Mouse (Mus musculus): Measurements from ENCODE around the gene Klk13. TPM values are rescaled to one million over a fixed set of nuclear protein-coding genes. Genes with fewer than 3 reads are reported as not detected.

Klk13 gene
- 0.24 and 0.25 TPM in 2 replicates for polyA plus RNA-seq (2015; fragmentation: Nextera tagmentation; extraction: Ambion mirVana)

DNA sequence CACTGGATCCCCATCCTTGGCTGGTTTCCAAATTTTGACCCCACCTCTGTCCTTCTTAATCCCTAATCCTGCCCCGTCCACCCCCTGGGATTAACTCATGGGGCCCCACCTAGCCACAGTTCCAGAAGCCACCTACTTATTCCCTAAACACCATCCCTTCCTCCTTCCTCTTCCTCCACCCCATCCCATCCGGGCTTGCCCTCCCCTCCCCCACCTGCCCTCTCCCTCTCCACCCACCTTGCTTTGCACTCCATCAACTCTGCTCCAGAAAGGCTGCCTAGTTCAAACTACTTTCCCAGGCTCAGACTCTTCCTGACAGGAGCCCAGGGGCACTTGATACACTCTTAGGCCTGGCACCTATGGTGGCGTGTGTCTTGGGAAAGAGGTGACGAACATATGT, at the start of gene Klk13:
Gene Klk13, plus strand, starts transcription at position 301 of the 400 bp plus-strand sequence.

GRCm38 (mm10) chr7:43671809-43672580, 40.4 kb upstream of the Klk13 start, which contains the start of gene Ctu1:
TSS of gene Ctu1 (plus strand) at chr7:43672016.

GRCm38 (mm10) chr7:43690118-43690517, 22.2 kb upstream of the Klk13 start, which contains the start of gene Klk14:
TSS of gene Klk14 (plus strand) at chr7:43690418.

DNA sequence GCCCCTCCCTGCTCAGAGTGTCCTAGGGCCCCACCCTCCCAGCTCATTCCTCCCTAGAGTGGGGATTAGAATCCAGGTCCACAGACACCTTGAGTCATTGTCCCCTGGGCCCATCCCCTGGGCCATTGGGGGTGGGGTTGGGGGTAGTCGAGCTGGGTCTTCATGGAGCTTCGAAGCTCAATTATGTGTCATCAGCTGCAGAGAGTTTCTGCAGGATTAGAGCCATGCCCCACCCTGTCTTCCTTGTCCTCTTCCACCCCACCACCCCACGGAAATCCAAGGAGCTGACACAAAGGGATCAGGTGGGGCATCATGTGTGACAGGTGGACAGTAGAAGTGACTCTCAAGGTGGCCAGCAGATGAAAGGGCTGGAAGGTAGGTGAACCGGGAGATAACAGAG, 56.2 kb downstream of the Klk13 start, which contains the start of gene Klk12:
Gene Klk12, plus strand, starts transcription at position 301 of the 400 bp plus-strand sequence.

DNA sequence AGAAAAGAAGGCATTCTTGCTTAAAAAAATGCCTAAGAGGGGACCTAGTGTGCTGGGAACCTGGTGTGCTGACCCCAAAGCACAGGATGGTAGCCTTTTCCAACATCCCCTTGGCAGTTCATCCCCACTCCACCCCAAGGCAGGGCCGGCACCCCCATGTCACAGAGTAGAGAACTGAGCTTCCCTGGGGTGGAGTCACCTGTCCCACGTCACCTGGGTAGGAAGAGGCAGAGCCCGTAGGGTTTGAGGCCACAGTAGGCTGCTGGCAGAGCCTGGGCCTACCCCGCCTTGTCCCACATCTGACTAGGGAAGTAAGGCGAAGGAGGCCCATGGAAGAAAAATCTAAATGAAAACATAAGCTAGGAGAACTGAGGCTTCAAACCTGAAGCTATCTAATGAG, 62.0 kb downstream of the Klk13 start, which contains the start of gene Klk11:
Gene Klk11, plus strand, starts transcription at position 241 of the 400 bp plus-strand sequence.

Other genes with a start within 250 kb of the Klk13 start
- gene Vsig10l, start 249.4 kb upstream of the Klk13 start, polyA plus RNA-seq (2015; fragmentation: Nextera tagmentation; extraction: Ambion mirVana), result 22.5 and 30.7 TPM in 2 replicates
- gene Iglon5, start 222.5 kb upstream of the Klk13 start, polyA plus RNA-seq (2015; fragmentation: Nextera tagmentation; extraction: Ambion mirVana), result 12.7 and 16.4 TPM in 2 replicates
- gene 4931406B18Rik, start 206.6 kb upstream of the Klk13 start, polyA plus RNA-seq (2015; fragmentation: Nextera tagmentation; extraction: Ambion mirVana), result not detected in 2 replicates
- 1.9 and 2.0 TPM in 2 replicates for gene Cd33, start 168.1 kb upstream of the Klk13 start, polyA plus RNA-seq (2015; fragmentation: Nextera tagmentation; extraction: Ambion mirVana)
- gene Zfp658, start 150.3 kb upstream of the Klk13 start, polyA plus RNA-seq (2015; fragmentation: Nextera tagmentation; extraction: Ambion mirVana), result 3.7 and 3.9 TPM in 2 replicates
- gene Zfp719, start 133.0 kb upstream of the Klk13 start, polyA plus RNA-seq (2015; fragmentation: Nextera tagmentation; extraction: Ambion mirVana), result 8.9 and 9.6 TPM in 2 replicates
- 0.34 and 0.43 TPM in 2 replicates for gene Zfp819, start 105.4 kb upstream of the Klk13 start, polyA plus RNA-seq (2015; fragmentation: Nextera tagmentation; extraction: Ambion mirVana)
- not detected in 2 replicates for gene Ceacam18, start 77.9 kb upstream of the Klk13 start, polyA plus RNA-seq (2015; fragmentation: Nextera tagmentation; extraction: Ambion mirVana)
- 0.31 and 0.66 TPM in 2 replicates for gene Siglece, start 52.4 kb upstream of the Klk13 start, polyA plus RNA-seq (2015; fragmentation: Nextera tagmentation; extraction: Ambion mirVana)
- gene Ctu1, start 40.6 kb upstream of the Klk13 start, polyA plus RNA-seq (2015; fragmentation: Nextera tagmentation; extraction: Ambion mirVana), result 13.4 and 16.4 TPM in 2 replicates
- gene Klk14, start 22.1 kb upstream of the Klk13 start, polyA plus RNA-seq (2015; fragmentation: Nextera tagmentation; extraction: Ambion mirVana), result not detected in 2 replicates
- not detected in 2 replicates for gene Klk12, start 56.3 kb downstream of the Klk13 start, polyA plus RNA-seq (2015; fragmentation: Nextera tagmentation; extraction: Ambion mirVana)
- not detected in 2 replicates for gene Klk11, start 62.0 kb downstream of the Klk13 start, polyA plus RNA-seq (2015; fragmentation: Nextera tagmentation; extraction: Ambion mirVana)
- gene Klk10, start 68.5 kb downstream of the Klk13 start, polyA plus RNA-seq (2015; fragmentation: Nextera tagmentation; extraction: Ambion mirVana), result 0.28 and 0.54 TPM in 2 replicates
- 0.23 TPM in 1 of 2 replicates, not detected in the other for gene Klk9, start 79.3 kb downstream of the Klk13 start, polyA plus RNA-seq (2015; fragmentation: Nextera tagmentation; extraction: Ambion mirVana)
- 11.5 and 15.1 TPM in 2 replicates for gene Klk8, start 85.0 kb downstream of the Klk13 start, polyA plus RNA-seq (2015; fragmentation: Nextera tagmentation; extraction: Ambion mirVana)
- 0.11 and 0.15 TPM in 2 replicates for gene Klk7, start 98.7 kb downstream of the Klk13 start, polyA plus RNA-seq (2015; fragmentation: Nextera tagmentation; extraction: Ambion mirVana)
- gene Klk6, start 111.9 kb downstream of the Klk13 start, polyA plus RNA-seq (2015; fragmentation: Nextera tagmentation; extraction: Ambion mirVana), result not detected in 2 replicates
- gene Klk5, start 129.4 kb downstream of the Klk13 start, polyA plus RNA-seq (2015; fragmentation: Nextera tagmentation; extraction: Ambion mirVana), result not detected in 2 replicates
- gene Klk4, start 168.6 kb downstream of the Klk13 start, polyA plus RNA-seq (2015; fragmentation: Nextera tagmentation; extraction: Ambion mirVana), result 0.15 TPM in 1 of 2 replicates, not detected in the other
- gene Klk15, start 221.2 kb downstream of the Klk13 start, polyA plus RNA-seq (2015; fragmentation: Nextera tagmentation; extraction: Ambion mirVana), result not detected in 2 replicates
- not detected in 2 replicates for gene Klk1b8, start 238.1 kb downstream of the Klk13 start, polyA plus RNA-seq (2015; fragmentation: Nextera tagmentation; extraction: Ambion mirVana)

Data from neural tube, postnatal 0 days (tissue).